Mouse (Mus musculus) cerebellum, postnatal 4 days (tissue): ENCODE measurements around the gene Apon.
"Not testable (repeated sequence)": the region's sequence is repeated elsewhere in the genome, so short reads cannot be mapped to it uniquely, and the experiment has no call there.

ENCODE experiments used
- DNase-seq, 2 experiments: peaks; one replicate each; pipeline ENCODE4 v3.0.0; 2022; ENCODE audit warnings: low spot score in 2 of 2, mixed read lengths in 1 of 2

Gene Apon

DNA sequence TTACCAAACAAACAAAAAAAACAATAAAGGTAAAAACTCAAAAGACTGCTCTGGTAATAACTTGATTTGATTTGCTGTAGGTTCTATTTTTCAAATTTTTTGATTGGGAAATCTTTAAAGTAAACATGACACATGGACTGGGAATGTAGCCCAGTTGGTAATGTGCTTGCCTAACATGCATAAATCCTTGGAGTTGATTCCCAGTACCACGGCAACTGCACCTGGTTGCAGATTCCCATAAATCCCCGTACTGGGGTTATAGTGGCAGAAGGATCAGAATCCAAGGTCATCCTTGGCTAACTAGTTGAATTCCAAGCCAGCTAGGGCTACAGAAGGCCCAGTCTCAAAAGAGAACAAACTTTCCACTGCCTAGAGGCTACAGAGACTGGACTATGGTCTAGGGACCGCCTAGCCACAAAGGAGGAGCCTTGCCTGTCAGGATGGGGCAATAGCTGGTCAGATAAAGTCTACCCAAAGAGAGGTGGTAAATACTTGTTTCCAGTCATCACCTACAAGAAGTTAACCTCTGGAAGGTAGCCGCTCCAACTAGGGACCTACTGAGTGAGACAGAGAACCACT is at the start of gene Apon:
Apon (plus strand) TSS at position 420 of the 579 bp plus-strand sequence.
- DNase-seq, result no peak

DNA sequence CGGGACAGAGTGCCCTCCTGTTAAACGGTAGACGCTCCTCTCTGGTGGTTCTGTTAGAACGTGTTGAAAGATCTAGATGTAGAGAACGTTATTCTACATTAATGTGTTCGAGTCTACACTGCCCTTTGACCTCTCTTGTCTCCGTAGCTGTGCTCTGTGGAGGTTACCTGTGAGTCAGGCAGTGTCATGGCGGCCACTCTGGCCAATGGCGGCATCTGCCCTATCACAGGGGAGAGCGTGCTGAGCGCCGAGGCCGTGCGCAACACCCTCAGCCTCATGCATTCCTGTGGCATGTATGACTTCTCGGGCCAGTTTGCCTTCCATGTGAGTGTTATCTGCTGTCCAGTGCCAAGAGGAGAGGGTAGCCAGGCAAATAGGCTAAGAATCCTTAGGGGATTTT is 49.0 kb upstream of the Apon start:
- DNase-seq, result no peak

DNA sequence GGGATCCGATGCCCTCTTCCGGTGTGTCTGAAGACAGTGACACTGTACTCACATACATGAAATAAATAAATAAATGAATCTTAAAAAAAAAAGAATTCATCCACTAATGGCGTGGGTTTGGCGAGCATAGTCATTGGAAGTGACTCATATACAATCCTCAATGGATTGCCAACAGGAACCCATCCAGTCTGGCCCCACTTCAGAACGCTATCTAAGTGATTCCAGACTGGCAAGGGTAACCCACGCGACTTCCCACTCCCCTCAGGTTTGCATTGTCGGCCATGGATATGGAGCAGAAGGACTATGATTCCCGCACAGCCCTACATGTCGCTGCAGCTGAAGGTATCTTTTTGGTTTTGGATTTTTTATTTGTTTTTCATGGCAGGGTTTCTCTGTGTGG is 45.6 kb upstream of the Apon start:
- DNase-seq, result no peak

DNA sequence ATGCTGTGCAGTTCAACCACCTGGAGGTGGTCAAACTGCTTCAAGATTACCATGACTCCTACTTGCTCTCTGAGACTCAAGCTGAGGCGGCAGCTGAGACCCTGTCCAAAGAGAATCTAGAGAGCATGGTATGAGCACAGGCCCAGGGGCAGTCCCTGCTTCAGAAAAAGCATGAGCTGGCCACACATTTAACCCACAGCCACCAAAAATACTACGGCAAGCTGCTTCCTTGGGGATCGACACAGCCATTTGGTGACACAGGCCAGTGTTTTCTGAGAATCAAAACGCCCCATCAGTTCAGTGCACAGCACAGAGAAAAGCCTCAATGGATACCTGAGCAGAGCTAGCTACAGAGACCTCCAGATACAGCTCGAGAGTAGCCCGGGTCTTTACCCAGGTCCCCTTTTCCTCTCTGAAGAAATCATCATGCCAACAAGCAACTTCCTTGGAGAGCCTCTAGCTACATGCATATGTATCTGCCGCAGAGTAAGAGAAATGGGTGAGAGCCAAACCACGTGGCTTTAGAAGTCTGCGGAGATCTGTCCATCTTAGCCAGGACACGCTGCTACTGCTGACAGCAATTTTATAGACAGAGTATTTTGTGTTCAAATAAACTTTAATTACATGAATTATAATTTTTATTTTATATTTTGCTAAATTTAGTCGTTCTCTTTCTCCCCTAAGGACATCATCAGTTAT is 44.4 kb upstream of the Apon start:
- DNase-seq, result no peak

DNA sequence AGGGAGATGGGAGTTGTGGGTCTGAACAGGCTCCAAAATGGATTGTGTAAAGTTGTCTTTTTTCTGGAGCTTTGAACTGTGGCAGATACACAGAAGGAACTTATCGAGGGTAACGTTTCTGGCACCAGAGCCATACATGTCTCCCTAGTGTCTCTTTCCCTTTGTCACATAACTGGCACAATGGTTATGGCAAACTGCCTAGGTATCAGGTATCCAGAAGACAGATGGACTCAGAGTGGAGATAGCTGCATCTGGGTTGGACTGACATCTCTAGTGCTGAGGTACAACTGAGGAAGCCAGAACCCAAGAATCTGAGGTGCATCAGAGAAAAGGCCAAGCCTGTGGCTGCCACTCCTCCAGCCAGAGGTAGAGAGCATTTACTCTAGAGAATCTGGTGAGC is 43.8 kb upstream of the Apon start:
- DNase-seq, result no peak

DNA sequence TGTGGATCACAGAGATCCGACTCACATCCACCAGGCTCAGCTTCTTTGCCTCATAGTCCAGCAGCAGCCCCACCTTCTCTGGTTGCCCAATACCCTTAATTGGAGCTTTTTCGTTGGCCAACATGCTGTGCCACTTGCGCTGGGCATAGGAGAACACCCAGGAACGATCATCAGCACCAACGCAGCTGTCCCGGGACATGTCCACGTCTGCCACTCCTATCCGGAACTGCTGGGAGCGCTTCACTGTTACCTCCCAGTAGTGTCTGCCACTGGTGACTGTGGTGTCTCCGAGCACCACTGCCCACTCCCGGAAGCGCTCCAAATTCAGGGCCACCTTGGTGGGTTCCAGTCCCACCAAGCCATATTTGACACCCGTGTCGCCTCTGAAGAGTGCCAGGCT is 42.9 kb upstream of the Apon start:
- peak in 1 of 2 experiments; percentile 7 for DNase-seq

DNA sequence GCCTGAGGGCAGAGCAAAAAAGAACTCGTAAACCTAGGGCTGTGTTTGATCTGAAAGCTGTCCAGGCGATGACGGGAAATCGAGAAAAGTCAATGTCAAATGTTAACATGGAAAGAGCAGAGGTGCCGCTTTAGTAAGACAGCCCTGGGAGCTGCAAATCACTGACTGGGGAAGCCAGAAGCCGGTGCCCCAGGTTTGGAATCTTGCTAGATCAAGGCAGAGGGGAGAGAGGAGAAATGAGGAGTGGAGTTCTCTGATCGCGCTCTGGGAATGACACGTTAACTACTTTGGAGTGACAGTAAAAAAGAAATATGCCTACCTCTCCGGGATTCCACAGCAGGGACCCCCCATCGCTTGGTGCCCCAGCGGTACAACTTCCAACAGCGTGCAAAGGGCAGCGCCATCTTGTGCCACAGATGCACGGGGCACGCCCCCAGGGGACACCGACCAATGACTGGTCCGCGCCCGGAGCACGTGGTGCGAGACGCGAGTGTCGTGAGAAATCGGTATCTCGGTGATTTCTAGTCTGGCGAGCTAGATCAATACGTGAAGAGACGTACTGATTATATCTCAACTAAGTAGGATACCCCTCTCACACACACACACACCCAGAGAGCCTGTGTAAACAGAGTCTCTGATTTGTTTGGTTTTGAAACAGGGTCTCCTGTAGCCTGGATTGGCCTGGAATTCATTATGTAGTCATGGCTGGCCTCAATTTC is 42.3 kb upstream of the Apon start, which contains the start of gene Spryd4:
Spryd4 (minus strand) TSS at position 418 of the 719 bp plus-strand sequence.
- peak; percentile 81 to 90 for DNase-seq

DNA sequence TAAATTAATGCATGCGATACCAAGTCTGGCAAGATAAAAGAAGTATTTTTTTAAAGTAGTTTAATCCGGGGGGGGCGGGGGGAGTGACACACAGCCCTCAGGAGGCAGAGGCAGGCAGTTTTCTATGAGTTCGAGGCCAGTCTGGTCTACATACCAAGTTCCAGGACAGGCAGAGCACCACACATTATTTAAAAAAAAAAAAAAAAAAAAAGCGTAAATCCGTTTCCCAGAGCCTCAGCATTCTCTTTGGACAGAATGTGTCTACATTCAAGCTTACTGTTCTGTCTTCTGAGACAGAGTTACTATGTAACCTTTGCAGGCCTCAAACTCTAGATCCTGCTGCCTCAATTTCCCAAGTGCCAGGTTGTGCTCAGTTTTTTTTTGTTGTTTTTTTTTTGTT is 41.7 kb upstream of the Apon start:
- DNase-seq, result no peak

DNA sequence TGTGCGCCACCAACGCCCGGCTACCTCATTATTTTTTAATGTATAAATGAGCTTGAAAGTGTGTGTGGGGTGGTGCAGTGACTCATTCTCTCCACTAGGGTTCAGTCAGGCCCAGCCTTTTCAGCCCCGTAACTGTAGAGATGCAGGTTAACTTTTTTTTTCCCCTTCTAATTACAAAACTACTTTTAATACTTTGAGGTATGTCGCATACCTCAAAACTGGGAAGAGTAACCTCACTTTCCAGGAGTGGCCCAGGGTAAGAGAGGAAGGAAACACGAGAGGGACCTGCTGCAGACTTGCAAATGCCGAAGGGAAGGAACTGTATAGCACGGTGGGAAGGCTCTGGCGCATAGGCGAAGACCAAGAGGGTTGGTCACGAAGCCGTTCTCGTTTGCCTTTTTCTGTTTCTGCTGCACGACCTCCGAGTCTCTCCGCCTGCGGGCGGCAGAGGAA is 41.0 kb upstream of the Apon start:
- peak; percentile 43 to 54 for DNase-seq

DNA sequence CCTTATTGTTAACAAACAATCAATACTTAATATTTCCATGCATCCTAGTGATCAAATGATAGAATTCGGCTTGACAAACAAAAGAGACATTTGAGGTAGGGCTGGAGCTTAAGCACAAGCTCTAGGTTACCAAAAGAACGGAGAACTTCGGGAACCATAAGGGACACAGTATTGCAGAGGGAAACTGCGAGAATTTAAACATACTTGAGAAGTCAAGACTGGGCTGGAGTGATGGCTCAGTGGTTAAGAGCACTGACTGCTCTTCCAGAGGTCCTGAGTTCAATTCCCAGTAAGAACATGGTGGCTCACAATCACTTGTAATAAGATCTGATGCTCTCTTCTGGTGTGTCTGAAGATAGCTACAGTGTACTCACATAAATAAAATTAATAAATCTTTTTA is 39.8 kb upstream of the Apon start:
- not testable (repeated sequence) for DNase-seq

DNA sequence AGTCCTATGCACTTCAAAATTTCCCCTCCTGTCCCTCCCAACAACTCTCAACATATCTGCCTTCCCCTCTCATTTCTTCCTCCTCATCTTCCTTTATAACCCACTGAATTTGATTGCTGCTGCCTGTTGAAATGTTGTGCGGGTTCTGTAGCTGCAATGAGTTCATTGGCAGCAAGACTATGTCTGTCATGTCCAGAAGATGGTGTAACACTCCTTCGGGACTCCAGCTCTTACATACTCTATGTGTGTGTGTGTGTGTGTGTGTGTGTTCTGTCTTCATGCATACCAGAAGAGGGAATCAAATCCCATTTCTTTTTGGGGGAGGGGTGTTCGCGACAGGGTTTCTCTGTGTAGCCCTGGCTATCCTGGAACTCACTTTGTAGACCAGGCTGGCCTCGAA is 38.9 kb upstream of the Apon start:
- no peak for DNase-seq

DNA sequence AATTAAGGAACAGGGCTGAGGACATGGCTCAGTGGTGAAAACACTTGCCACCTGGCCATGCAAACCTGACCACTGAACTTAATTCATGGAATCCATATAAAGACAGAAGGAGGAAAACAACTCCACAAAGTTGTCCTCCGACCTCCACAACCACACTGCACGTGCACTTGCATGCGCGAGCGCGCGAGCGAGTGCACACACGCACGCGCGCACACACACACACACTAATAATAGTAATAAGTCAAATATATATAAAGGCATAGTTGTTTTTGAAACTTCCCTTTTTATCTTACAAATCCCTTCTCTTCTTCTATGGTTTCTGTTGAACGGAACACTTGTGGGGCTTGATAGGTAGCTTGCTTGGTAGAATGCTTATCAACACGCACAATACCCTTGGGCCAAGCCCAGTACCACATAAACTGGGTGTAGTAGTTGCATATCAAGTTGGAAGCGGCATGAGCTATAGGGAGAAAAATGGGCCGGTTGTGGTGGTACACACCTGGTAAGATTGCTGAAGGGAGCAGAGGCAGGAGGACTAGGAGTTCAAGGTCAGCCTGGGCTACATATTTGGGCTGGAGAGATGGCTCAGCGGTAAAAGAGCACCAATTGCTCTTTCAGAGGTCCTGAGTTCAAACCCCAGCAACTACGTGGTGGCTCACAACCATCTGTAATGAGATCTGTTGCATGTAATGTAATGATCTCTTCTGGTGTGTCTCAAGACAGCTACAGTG is 35.3 kb upstream of the Apon start:
- no peak for DNase-seq

DNA sequence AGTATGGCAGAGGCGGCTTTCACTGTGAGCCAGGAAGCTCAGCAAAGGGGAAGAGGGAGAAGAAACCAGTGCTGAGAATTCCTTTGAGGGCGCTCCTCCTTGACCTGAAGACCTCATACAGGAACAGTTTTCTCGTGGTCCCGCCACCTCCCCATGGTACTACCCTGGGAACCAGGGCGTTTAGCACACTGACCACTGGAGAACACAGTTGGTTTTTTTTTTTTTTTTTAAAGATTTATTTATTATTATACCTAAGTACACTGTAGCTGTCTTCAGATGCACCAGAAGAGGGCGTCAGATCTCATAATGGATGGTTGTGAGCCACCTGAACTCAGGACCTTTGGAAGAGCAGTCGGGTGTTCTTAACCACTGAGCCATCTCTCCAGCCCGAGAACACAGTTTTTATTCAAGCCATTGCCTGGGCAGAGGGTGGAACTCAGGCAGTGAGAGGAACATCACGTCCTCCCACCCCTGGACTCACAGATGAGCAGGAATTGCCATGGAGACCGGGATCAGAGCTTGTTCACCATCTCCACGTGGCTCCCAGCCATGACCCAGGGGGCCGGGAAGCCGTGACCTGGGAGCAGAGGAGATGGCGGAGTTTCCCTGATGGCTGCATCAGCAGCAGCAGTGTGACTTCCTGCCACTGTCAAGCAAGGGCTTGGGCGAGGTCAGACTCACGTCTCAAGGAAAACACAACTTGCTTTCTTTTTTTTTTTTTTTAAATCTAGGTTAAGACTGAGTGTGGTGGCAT is 32.2 kb upstream of the Apon start:
- DNase-seq, result no peak

DNA sequence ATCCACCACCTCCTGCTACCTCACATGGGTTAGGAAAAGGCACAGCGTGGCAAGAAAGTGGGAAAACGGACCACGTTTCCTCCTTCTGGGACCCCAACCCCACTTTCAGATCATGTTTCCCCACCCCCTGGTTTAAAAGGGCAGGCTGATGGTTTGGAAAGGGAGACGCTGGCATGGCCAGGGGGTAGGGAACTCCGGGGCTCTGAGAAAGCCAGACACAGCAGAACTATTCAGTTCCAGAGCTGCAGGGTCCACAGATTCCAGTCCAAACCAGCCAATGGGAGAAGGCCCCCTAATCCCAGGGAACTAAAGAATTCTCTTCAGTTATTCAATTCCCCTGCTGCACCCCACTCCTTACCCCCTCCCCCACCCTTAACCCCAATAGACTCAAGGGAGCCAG is 28.8 kb upstream of the Apon start:
- DNase-seq, result no peak

DNA sequence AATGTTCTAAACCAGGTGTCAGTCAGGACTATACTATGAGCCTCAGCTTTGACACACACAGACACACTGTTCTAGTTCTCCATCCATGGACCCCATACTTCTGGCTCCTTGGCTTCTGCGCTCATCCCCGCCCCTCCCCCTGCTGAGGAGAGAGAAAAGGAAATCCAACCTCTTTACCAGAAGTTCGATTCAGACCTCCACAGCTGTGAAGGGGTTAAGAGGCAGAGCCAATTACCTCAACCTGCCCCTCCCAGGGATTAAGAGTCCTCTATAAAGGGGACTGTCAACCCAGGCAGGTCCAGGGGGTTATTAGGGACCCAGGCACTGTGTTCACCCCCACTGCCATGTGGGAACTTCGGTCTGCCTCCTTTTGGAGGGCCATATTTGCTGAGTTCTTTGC is 28.4 kb upstream of the Apon start, which contains the start of gene Mip:
Mip (plus strand) TSS at position 301 of the 400 bp plus-strand sequence.
- no peak for DNase-seq

DNA sequence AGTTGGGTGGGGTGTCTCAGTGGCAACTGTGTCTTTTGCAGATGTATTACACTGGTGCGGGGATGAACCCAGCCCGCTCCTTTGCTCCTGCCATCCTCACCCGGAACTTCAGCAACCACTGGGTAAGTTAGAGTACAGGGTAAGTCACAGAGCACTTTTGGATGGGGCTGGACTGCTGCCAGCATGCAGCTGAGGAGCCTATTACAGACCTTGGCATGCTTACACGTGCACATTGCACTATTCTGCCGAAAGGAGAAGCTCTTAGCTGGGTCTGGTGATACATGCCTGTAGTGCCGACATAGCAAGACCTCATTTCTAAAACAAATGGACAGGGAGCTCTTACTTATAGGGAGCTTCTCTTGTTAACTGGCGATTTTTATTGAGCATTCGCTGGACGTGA is 26.3 kb upstream of the Apon start:
- no peak for DNase-seq

DNA sequence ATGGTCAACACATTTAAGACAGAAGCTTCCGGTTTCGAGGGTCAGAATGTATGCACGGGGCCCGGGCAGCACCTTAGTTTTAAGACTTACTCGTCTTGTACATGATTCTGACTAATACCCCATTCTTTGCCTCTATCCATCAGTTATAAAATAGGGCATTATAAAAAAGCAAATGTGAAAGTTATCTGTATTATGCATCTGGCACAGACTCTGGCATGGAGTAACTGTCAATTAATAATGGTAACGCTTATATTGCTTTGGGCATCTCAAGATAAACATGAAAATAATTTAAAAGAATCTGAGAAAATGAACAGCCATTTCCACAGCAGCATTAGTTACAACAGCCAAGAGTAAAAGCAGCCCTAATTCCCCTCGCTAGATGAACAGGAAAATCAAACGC is 25.9 kb upstream of the Apon start:
- no peak for DNase-seq

DNA sequence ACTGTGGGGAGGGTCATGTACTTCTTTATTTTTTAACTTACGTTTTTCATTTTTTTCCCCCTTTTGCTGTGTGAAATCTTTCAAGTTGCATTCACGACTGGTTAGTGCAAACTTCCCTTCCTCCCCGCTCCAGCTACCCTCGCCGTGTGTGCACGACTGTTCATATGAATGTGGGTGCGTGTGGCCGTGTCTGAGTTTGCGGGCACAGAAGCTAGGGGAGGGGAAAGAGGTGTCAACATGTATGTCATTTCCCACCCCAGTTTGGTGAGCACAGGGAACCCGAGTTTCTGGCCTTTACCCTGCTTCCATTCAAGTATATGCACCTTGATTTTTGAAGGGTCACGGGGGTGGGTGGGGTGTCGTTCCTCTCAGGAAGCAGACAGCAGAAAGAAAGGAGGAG is 23.3 kb upstream of the Apon start:
- no peak for DNase-seq

DNA sequence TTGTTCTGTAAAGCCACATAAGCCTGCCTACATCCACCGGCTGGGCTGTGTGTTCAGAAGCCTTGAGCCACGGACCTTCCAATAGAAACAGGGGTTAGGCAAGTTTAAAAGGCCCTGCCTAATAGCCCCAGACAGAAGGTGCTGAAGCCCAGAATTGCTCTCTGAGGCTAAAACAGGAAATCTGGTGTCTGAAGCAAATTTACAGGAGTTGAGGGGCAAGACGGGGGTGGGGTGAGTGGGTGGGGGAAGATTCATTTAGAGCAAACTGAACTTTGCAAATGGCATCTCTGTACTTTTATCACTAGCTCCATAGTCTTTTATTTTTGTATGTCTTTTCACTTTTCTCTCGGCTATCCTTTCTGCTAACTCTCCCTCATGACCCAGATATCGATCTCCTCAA is 22.8 kb upstream of the Apon start:
- DNase-seq, result no peak

DNA sequence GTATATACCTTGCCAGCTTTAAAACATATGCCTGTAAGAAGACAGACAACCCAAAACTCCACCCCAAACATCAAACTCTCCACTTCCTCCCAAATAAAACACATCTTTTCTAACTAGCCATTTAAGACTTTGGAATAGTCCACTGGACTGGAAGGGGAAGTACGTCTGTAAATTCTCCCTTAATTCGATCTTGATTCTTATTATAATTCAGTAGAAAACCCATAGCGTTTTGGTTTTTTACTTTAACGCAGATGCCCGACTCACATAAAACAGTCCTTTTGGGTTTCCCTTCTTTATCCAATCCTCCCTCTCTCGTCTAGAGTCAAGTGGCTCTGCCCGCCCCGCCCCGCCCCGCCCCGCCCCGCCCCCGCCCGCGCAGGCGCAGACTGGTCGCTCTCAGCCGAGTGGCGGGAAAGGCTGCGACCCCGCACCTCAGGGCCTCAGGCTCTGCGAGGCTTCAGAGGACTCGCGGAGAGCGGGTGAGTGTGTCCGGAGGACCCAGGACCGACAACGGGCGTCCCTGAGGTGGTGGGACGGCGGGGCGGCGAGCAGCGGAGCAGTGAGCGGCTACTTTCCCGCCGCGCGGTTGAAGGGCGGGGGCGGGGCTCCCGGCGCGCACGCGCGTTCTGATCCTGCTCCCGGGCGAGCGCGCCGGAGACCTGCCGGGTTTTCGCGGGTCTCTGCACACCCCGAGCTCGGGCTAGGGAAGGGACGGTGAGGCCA is 22.0 kb upstream of the Apon start, which contains the start of gene Timeless:
Timeless (plus strand) TSS at position 369 of the 723 bp plus-strand sequence.
- DNase-seq, result peak; percentile 70 to 86
